ENCODE assay signal across 9 mouse cellular contexts in the genomic region with DNA sequence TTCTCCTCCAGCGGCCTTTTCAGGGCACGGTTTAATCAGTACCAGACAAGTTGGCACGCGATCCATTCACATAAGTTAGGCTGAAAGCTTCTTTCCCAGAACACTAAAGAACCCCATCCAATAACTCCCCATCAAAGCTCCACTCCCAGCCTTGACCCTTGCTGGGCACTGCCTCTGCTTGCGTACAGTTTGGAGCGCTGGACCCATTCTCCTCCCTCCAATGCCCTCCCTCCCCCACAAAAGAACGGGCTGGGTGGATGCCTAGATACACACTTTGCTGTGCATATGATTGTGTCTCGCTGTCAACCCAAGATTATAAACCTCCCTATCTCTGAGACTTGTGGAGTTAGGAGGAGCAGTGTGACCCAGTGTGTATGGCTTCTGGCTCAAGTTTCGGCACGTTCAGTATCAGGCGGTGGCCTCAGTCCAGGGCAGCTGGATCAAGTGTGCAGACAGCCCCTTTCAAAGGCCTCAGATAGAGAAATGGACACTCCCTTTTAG.
DNase-seq lines count a peak whose midpoint lies in the region; ATAC-seq and TF ChIP-seq lines count a peak whose summit lies in the region.
"Had no signal": no experiment of that assay in that cellular context is flagged by ENCODE, and none has a peak within 500 bp of the region (broad histone marks: within the 10 kb centered on the region; RNA-seq: fewer than 3 reads in every experiment).

No protein-coding gene starts in this region.

- H3K36me3 ChIP-seq in intestine, embryonic 14.5 days (ENCODE audit: control insufficient read depth, insufficient read depth, low read length): peaks cover 16% of the 10 kb centered on the region
- peaks cover 53% of the 10 kb centered on the region for H3K36me3 ChIP-seq in intestine, postnatal 0 days (ENCODE audit: control insufficient read depth, insufficient read depth)
- peaks cover 33% of the 10 kb centered on the region for H3K36me3 ChIP-seq in embryonic facial prominence, embryonic 10.5 days (replicated peaks)

- H3K27me3 ChIP-seq in intestine, embryonic 14.5 days (replicated peaks; ENCODE audit: control insufficient read depth, insufficient read depth, low read length): no peaks in the 10 kb centered on the region
- no peaks in the 10 kb centered on the region for H3K27me3 ChIP-seq in intestine, postnatal 0 days (replicated peaks; ENCODE audit: control insufficient read depth, insufficient read depth, low read length)
- H3K27me3 ChIP-seq in embryonic facial prominence, embryonic 10.5 days (replicated peaks; ENCODE audit: low read depth, poor library complexity, severe bottlenecking): no peaks in the 10 kb centered on the region

- whole genome bisulfite sequencing in intestine, embryonic 14.5 days: 55% methylated on average over 11 of the region's 11 CpGs
- WGBS in intestine, postnatal 0 days: 53% methylated on average over 11 of the region's 11 CpGs
- WGBS in embryonic facial prominence, embryonic 10.5 days: 62% methylated on average over 11 of the region's 11 CpGs

- H3K27ac ChIP-seq in intestine, embryonic 14.5 days (ENCODE audit: low read depth): peak overlapping the region; percentile 60; the same call in 1 of the 2 replicates
- no peak overlapping the region for H3K27ac ChIP-seq in intestine, postnatal 0 days (ENCODE audit: low read depth, low read length)
- peak overlapping the region; percentile 77 for H3K27ac ChIP-seq in embryonic facial prominence, embryonic 10.5 days (replicated peaks)

- H3K4me2 ChIP-seq in intestine, embryonic 14.5 days (ENCODE audit: low read length): no peak overlapping the region
- H3K4me2 ChIP-seq in intestine, postnatal 0 days (replicated peaks; ENCODE audit: low read depth): no peak overlapping the region

- H3K4me3 ChIP-seq in intestine, embryonic 14.5 days (ENCODE audit: low read depth, low read length): no peak overlapping the region
- H3K4me3 ChIP-seq in intestine, postnatal 0 days (ENCODE audit: low read depth, low read length): no peak overlapping the region
- H3K4me3 ChIP-seq in embryonic facial prominence, embryonic 10.5 days: no peak overlapping the region

- TF ChIP-seq CTCF in intestine, postnatal 0 days (IDR thresholded peaks at IDR 0.05; ENCODE audit: low read depth): no peak

- H3K9me3 ChIP-seq in intestine, embryonic 14.5 days (ENCODE audit: control insufficient read depth, low read length): no peaks in the 10 kb centered on the region
- no peaks in the 10 kb centered on the region for H3K9me3 ChIP-seq in intestine, postnatal 0 days (ENCODE audit: control insufficient read depth)
- no peaks in the 10 kb centered on the region for H3K9me3 ChIP-seq in embryonic facial prominence, embryonic 10.5 days
- H3K9me3 ChIP-seq: G1E had no signal

- intact Hi-C loops in heart, postnatal 14 days (cut with DNase I): no loop called here

- ATAC-seq in intestine, embryonic 14.5 days (replicated peaks; ENCODE audit: low FRiP score, low TSS enrichment, low read depth): peak; percentile 7; the same call in 1 of the 2 replicates
- no peak for ATAC-seq in intestine, postnatal 0 days
- ATAC-seq in frontal cortex, adult (ENCODE audit: low TSS enrichment): no peak

- H3K4me1 ChIP-seq in intestine, embryonic 14.5 days (replicated peaks; ENCODE audit: control insufficient read depth, insufficient read depth, low read length): peaks cover 14% of the 10 kb centered on the region
- peaks cover 10% of the 10 kb centered on the region; the same call in 1 of the 2 replicates for H3K4me1 ChIP-seq in intestine, postnatal 0 days (replicated peaks; ENCODE audit: control insufficient read depth, insufficient read depth, low read length)
- H3K4me1 ChIP-seq in embryonic facial prominence, embryonic 10.5 days: peaks cover 39% of the 10 kb centered on the region

- no peak for DNase-seq in intestine, embryonic 14.5 days (ENCODE audit: low spot score)
- DNase-seq in embryonic facial prominence, embryonic 10.5 days (ENCODE audit: low spot score): peak; percentile 12
- DNase-seq in heart, postnatal 14 days: peak; percentile 73 to 76
- peak; percentile 54 for DNase-seq in lung, postnatal 14 days
- DNase-seq in layer of hippocampus, adult 8-10 months (ENCODE audit: low spot score in 2 of 2): no peak
- no peak for DNase-seq in neural tube, embryonic 10.5 days (ENCODE audit: extremely low spot score, low spot score)

- no peak overlapping the region for H3K9ac ChIP-seq in intestine, embryonic 14.5 days (ENCODE audit: low read length)
- H3K9ac ChIP-seq in intestine, postnatal 0 days (ENCODE audit: low read depth, low read length): no peak overlapping the region

Comparison
In these comparisons a context has a peak if more than half of its experiments do, and no peak if none do; other contexts are left out.
1. DNase-seq: peak in embryonic facial prominence, embryonic 10.5 days (single experiment), heart, postnatal 14 days (2 of 2) and lung, postnatal 14 days (single experiment); none in intestine, embryonic 14.5 days (single experiment), layer of hippocampus, adult 8-10 months (0 of 2) and neural tube, embryonic 10.5 days (single experiment).